8 mouse cellular contexts compared by ENCODE assay signal in the genomic region with DNA sequence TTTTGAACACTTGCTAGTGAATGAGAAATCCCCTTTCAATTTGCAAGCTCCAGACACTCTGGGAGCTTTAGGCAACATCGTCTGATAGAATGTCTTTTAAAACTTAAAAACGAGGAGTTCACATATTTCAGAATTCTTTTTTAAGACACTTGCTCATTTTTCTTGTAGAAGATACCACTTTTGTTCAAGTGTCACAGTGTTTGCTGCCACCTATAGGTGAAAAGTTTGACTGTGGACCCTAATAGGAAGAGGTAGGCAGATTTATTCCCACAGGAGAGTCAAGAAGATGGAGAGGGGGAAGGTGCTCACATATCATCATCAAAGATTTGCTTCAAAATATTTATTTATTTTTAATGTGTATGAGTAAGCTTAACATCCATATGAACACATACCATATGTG. TPM values are rescaled to one million over a fixed set of nuclear protein-coding genes. Genes with fewer than 3 reads are reported as not detected.
A peak's percentile ranks its signal among the peaks of the same experiment; 100 is the strongest.
DNase-seq lines count a peak whose midpoint lies in the region; ATAC-seq lines count a peak whose summit lies in the region.

No protein-coding gene starts in this region.

- WGBS in kidney, embryonic 14.5 days = 85% methylated on average over 2 of the region's 2 CpGs

- DNase-seq in cerebellum, adult 18-20 months = peak; percentile 34 to 48
- DNase-seq in cerebellum, adult 11 months = no peak
- peak; percentile 57 for DNase-seq in kidney, postnatal 14 days
- DNase-seq in 416B (ENCODE audit: low read depth) = peak; percentile 57
- DNase-seq in embryo, embryonic 9.5 days (ENCODE audit: extremely low spot score) = peak; percentile 22
- DNase-seq in adrenal gland, postnatal 10 days = no peak
- DNase-seq in urinary bladder, postnatal 36 days (ENCODE audit: low spot score in 2 of 2) = no peak

- H3K27me3 ChIP-seq in kidney, embryonic 14.5 days (ENCODE audit: control insufficient read depth, insufficient read depth, low read length) = no peaks in the 10 kb centered on the region

- no peak overlapping the region for H3K4me3 ChIP-seq in kidney, embryonic 14.5 days (ENCODE audit: low read length)

- no peak overlapping the region for H3K9ac ChIP-seq in kidney, embryonic 14.5 days (ENCODE audit: low read depth, low read length)

- no peaks in the 10 kb centered on the region for H3K4me1 ChIP-seq in kidney, embryonic 14.5 days (ENCODE audit: control insufficient read depth, insufficient read depth, low read length)

- H3K36me3 ChIP-seq in kidney, embryonic 14.5 days (ENCODE audit: control insufficient read depth, insufficient read depth, low read length) = peaks cover 60% of the 10 kb centered on the region

- H3K4me2 ChIP-seq in kidney, embryonic 14.5 days (replicated peaks; ENCODE audit: low read depth, low read length) = no peak overlapping the region

- no peak overlapping the region for H3K27ac ChIP-seq in kidney, embryonic 14.5 days (ENCODE audit: low read depth, low read length)

- ATAC-seq in kidney, embryonic 14.5 days (ENCODE audit: low FRiP score, low TSS enrichment) = no peak

- H3K9me3 ChIP-seq in kidney, embryonic 14.5 days (ENCODE audit: control insufficient read depth, low read length) = no peaks in the 10 kb centered on the region

RNA-seq across cellular contexts. Expression of gene Tamm41, which starts 8.4 kb away (rescaled TPM):
- 75.1 and 75.7 TPM in 2 replicates for polyA plus RNA-seq in kidney, embryonic 14.5 days (2014; fragmentation: Nextera tagmentation; extraction: Ambion mirVana)
- 10 to 100 TPM; 28.4 to 30.5 TPM for total RNA-seq in adrenal gland, postnatal 10 days (2021)

RNA-seq across cellular contexts. Expression of gene Vgll4, which starts 59.5 kb away (rescaled TPM):
- 68.8 and 83.0 TPM in 2 replicates for polyA plus RNA-seq in kidney, embryonic 14.5 days (2014; fragmentation: Nextera tagmentation; extraction: Ambion mirVana)
- 10 to 100 TPM; 82.4 to 93.1 TPM for total RNA-seq in adrenal gland, postnatal 10 days (2021)

Comparison
In these comparisons a context has a peak if more than half of its experiments do, and no peak if none do; other contexts are left out.
1. DNase-seq: peak in cerebellum, adult 18-20 months (2 of 2), kidney, postnatal 14 days (single experiment), 416B (single experiment) and embryo, embryonic 9.5 days (single experiment); none in cerebellum, adult 11 months (single experiment), adrenal gland, postnatal 10 days (single experiment) and urinary bladder, postnatal 36 days (0 of 2).